Mouse (Mus musculus) kidney, postnatal 0 days (tissue): ENCODE results near the gene Trim66. TPM values are rescaled to one million over a fixed set of nuclear protein-coding genes. Genes with fewer than 3 reads are reported as not detected.

ENCODE experiments used
- ATAC-seq: fragments of 200-750 bp; cut with Nextera tagmentation; replicated peaks from 2 replicates; pipeline ENCODE4 v1.8.0; 2017; ENCODE audit warnings: low read depth, moderate number of reproducible peaks, moderate TSS enrichment, moderate library complexity; ENCODE audit not compliant: low FRiP score
- DNase-seq: peaks from one replicate; pipeline ENCODE4 v3.0.0-alpha.2; 2016; ENCODE audit warnings: low spot score
- H3K27ac ChIP-seq: fragments of 300-500 bp; sonication (generic); 2 replicates; pipeline ENCODE4 v1.5.1; 2014; ENCODE audit warnings: mild to moderate bottlenecking
- H3K27me3 ChIP-seq: fragments of 300-500 bp; sonication (generic); 2 replicates; pipeline ENCODE4 v1.6.1; 2014; ENCODE audit warnings: low read length, mixed read lengths; ENCODE audit not compliant: insufficient read depth
- H3K36me3 ChIP-seq: fragments of 300-500 bp; sonication (generic); 2 replicates; pipeline ENCODE4 v1.6.1; 2014; ENCODE audit warnings: low read length, mixed read lengths; ENCODE audit not compliant: insufficient read depth
- H3K4me1 ChIP-seq: fragments of 300-500 bp; sonication (generic); replicated peaks from 2 replicates; pipeline ENCODE4 v1.6.1; 2014; ENCODE audit warnings: antibody characterized with exemption, low read length, mixed read lengths; ENCODE audit not compliant: insufficient read depth
- H3K4me2 ChIP-seq: fragments of 300-500 bp; sonication (generic); 2 replicates; pipeline ENCODE4 v1.6.1; 2014; ENCODE audit warnings: mild to moderate bottlenecking, low read length, moderate library complexity, mixed read lengths
- H3K4me3 ChIP-seq: fragments of 300-500 bp; sonication (generic); replicated peaks from 2 replicates; pipeline ENCODE4 v1.5.1; 2014; ENCODE audit warnings: low read depth, low read length
- H3K9ac ChIP-seq: fragments of 300-500 bp; sonication (generic); 2 replicates; pipeline ENCODE4 v1.6.1; 2014; ENCODE audit warnings: low read depth, low read length
- H3K9me3 ChIP-seq: fragments of 300-500 bp; sonication (generic); replicated peaks from 2 replicates; pipeline ENCODE4 v1.6.1; 2016; ENCODE audit warnings: low read length, inconsistent platforms, mixed read lengths
- CTCF ChIP-seq: IDR thresholded peaks from 2 replicates; pipeline ENCODE4 v1.5.1; 2016; ENCODE audit warnings: antibody characterized with exemption, low read depth, mild to moderate bottlenecking, moderate library complexity
- WGBS: fragments of 180-500 bp; shearing (Covaris S2); extraction: QIAGEN DNeasy Blood & Tissue Kit; methylation state at CpG from one replicate; pipeline ENCODE4 v1.1.7; 2014; 5-methylcytosine and 5-hydroxymethylcytosine counted together
- polyA plus RNA-seq: library from polyadenylated mRNA; unstranded; fragments of >200 nt; fragmentation: Nextera tagmentation; extraction: Ambion mirVana; gene quantifications from 2 replicates; pipeline ENCODE4 v1.2.1, GENCODE M21; 2015

The Trim66 gene
- polyA plus RNA-seq, 1 experiment from 2014 or later: 0.05 TPM

DNA sequence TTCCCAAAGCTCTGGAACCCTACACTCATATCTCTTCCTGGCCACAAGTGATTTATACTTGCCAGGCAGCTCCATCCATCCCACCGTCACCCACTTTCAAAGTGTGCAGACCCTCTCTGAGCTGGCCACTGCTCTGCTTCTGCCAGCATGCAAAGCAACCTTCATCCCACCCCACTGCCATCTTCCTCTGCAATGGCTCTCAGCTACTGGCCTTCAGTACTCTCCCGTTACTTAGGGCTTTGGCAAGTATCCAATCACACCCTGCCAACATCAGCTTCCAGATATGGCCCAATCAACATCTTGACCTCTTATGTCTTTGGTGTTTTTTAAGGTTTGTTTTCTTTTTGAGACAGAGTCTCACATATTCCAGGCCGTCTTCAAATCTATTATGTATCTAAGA, 30.0 kb downstream of the Trim66 start:
- H3K36me3 ChIP-seq: no peaks in the 10 kb centered on the region

GRCm38 (mm10) chr7:109470700-109471099, 37.2 kb downstream of the Trim66 start:
- no peaks in the 10 kb centered on the region for H3K36me3 ChIP-seq
- ATAC-seq: no peak
- no peaks in the 10 kb centered on the region for H3K9me3 ChIP-seq
- TF ChIP-seq CTCF: no peak
- H3K27me3 ChIP-seq: no peaks in the 10 kb centered on the region
- no peak for DNase-seq
- H3K9ac ChIP-seq: no peak overlapping the region
- 73% methylated on average over 4 of the region's 4 CpGs for WGBS
- H3K4me2 ChIP-seq: no peak overlapping the region
- no peak overlapping the region for H3K4me3 ChIP-seq
- no peak overlapping the region for H3K27ac ChIP-seq
- H3K4me1 ChIP-seq: no peaks in the 10 kb centered on the region

More for the DNA sequence above, 30.0 kb downstream of the Trim66 start:
- ATAC-seq (no peak), DNase-seq (no peak)
- Histone ChIP-seq H3K27ac (no peak overlapping the region), H3K9ac (no peak overlapping the region), H3K4me1 (no peaks in the 10 kb centered on the region), H3K4me3 (no peak overlapping the region), H3K27me3 (no peaks in the 10 kb centered on the region), H3K9me3 (no peaks in the 10 kb centered on the region), H3K4me2 (no peak overlapping the region)
- no peak for TF ChIP-seq CTCF
- WGBS: 49% methylated on average over 3 of the region's 3 CpGs

GRCm38 (mm10) chr7:109468262-109468701, 39.7 kb downstream of the Trim66 start:
- H3K27ac ChIP-seq: no peak overlapping the region
- TF ChIP-seq CTCF: no peak

GRCm38 (mm10) chr7:109467591-109467990, 40.3 kb downstream of the Trim66 start:
- Histone ChIP-seq H3K36me3 (no peaks in the 10 kb centered on the region), H3K9ac (no peak overlapping the region), H3K4me3 (no peak overlapping the region), H3K27me3 (no peaks in the 10 kb centered on the region), H3K4me1 (no peaks in the 10 kb centered on the region), H3K27ac (no peak overlapping the region), H3K4me2 (no peak overlapping the region), H3K9me3 (no peaks in the 10 kb centered on the region)
- DNase-seq: no peak
- WGBS: 32% methylated on average over 2 of the region's 2 CpGs
- ATAC-seq: no peak
- no peak for TF ChIP-seq CTCF

More at GRCm38 (mm10) chr7:109468262-109468701, 39.7 kb downstream of the Trim66 start:
- no peak overlapping the region for H3K4me2 ChIP-seq
- no peaks in the 10 kb centered on the region for H3K9me3 ChIP-seq
- WGBS: 20% methylated on average over 6 of the region's 6 CpGs
- no peak overlapping the region for H3K9ac ChIP-seq
- ATAC-seq (no peak), DNase-seq (no peak)
- H3K4me3 ChIP-seq: no peak overlapping the region
- H3K36me3 ChIP-seq: no peaks in the 10 kb centered on the region
- no peaks in the 10 kb centered on the region for H3K4me1 ChIP-seq
- no peaks in the 10 kb centered on the region for H3K27me3 ChIP-seq

GRCm38 (mm10) chr7:109460698-109461097, 47.2 kb downstream of the Trim66 start:
- ATAC-seq (no peak), DNase-seq (no peak)
- Histone ChIP-seq H3K36me3 (no peaks in the 10 kb centered on the region), H3K4me2 (no peak overlapping the region), H3K27me3 (no peaks in the 10 kb centered on the region), H3K9ac (no peak overlapping the region), H3K9me3 (no peaks in the 10 kb centered on the region), H3K4me1 (no peaks in the 10 kb centered on the region), H3K4me3 (no peak overlapping the region), H3K27ac (no peak overlapping the region)
- no peak for TF ChIP-seq CTCF
- WGBS: 93% methylated on average over 8 of the region's 8 CpGs

DNA sequence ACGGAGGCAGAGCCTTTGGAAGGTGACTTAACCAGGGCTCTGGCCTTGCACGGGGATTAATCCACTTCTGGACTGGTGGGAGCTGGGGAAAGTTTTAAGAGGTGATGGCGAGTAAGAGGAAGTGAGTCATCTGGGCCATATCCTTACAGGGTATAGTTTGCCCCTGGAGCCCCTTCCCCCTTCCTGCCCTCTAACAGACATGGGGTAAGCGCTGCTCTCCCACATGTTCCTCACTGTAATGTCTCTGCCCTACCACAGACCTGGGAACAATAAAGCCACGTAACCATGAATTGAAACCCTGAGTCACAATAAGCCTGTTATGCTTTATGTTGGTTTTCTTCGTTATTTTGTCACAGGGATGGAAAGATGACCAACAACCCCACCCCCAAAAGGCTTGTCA, 51.4 kb downstream of the Trim66 start:
- no peak for ATAC-seq
- Histone ChIP-seq H3K9me3 (no peaks in the 10 kb centered on the region), H3K36me3 (no peaks in the 10 kb centered on the region), H3K27ac (no peak overlapping the region), H3K4me2 (no peak overlapping the region), H3K9ac (no peak overlapping the region), H3K4me3 (no peak overlapping the region), H3K4me1 (no peaks in the 10 kb centered on the region), H3K27me3 (no peaks in the 10 kb centered on the region)
- DNase-seq: no peak
- WGBS: 55% methylated on average over 6 of the region's 6 CpGs
- no peak for TF ChIP-seq CTCF

GRCm38 (mm10) chr7:109455748-109456147, 52.2 kb downstream of the Trim66 start:
- no peak for DNase-seq
- TF ChIP-seq CTCF: no peak
- H3K4me1 ChIP-seq: no peaks in the 10 kb centered on the region
- H3K4me2 ChIP-seq: no peak overlapping the region
- no peak for ATAC-seq
- no peak overlapping the region for H3K4me3 ChIP-seq
- no peaks in the 10 kb centered on the region for H3K36me3 ChIP-seq
- no peak overlapping the region for H3K9ac ChIP-seq
- H3K27ac ChIP-seq: no peak overlapping the region
- no peaks in the 10 kb centered on the region for H3K9me3 ChIP-seq
- WGBS: 73% methylated on average over 2 of the region's 2 CpGs
- H3K27me3 ChIP-seq: no peaks in the 10 kb centered on the region
